Mouse (Mus musculus) MEL (cell line): ENCODE data around the gene Npw. TPM values are rescaled to one million over a fixed set of nuclear protein-coding genes. Genes with fewer than 3 reads are reported as not detected.
A peak's percentile ranks its signal among the peaks of the same experiment; 100 is the strongest.

Experiments used
- DNase-seq: peaks from one replicate; pipeline ENCODE4 v3.0.0; 2011; ENCODE audit warnings: low read depth, low spot score
- H3K27ac ChIP-seq: 2 replicates; pipeline ENCODE4 v1.5.1; 2012; ENCODE audit warnings: low read depth, mild to moderate bottlenecking, control low read depth, low read length, moderate library complexity; ENCODE audit not compliant: control insufficient read depth
- H3K27me3 ChIP-seq, 2 experiments: fragments of 150-350 bp in 1 of 2; sonication (generic) in 1 of 2; 2 replicates each; pipeline ENCODE4 v1.6.1; 2012; ENCODE audit warnings: low read length in 2 of 2, mild to moderate bottlenecking in 2 of 2, improper control_type of control experiment in 1 of 2, moderate library complexity in 1 of 2; ENCODE audit not compliant: insufficient read depth in 2 of 2, control insufficient read depth in 1 of 2
- H3K36me3 ChIP-seq, 2 experiments: 2 replicates each; pipeline ENCODE4 v1.6.1; 2012 to 2014; ENCODE audit warnings: low read length in 2 of 2, improper control_type of control experiment in 1 of 2, inconsistent platforms in 1 of 2, mild to moderate bottlenecking in 1 of 2; ENCODE audit not compliant: insufficient read depth in 2 of 2, control insufficient read depth in 1 of 2
- H3K4me1 ChIP-seq, 2 experiments: fragments of 150-350 bp in 1 of 2; sonication (generic) in 1 of 2; 2 replicates each; pipeline ENCODE4 v1.6.1; 2012; ENCODE audit warnings: low read length in 2 of 2, improper control_type of control experiment in 1 of 2, mild to moderate bottlenecking in 1 of 2; ENCODE audit not compliant: insufficient read depth in 2 of 2, control insufficient read depth in 1 of 2
- H3K4me3 ChIP-seq, 2 experiments: fragments of 150-350 bp in 1 of 2; sonication (generic) in 1 of 2; 2 replicates each; pipeline ENCODE4 v1.5.1; 2012; ENCODE audit warnings: low read depth in 2 of 2, low read length in 2 of 2, mild to moderate bottlenecking in 2 of 2, moderate library complexity in 2 of 2, control low read depth in 1 of 2, improper control_type of control experiment in 1 of 2; ENCODE audit not compliant: control insufficient read depth in 1 of 2, insufficient read depth in 1 of 2
- H3K79me2 ChIP-seq: 2 replicates; pipeline ENCODE4 v1.6.1; 2012; ENCODE audit warnings: mild to moderate bottlenecking, low read length, moderate library complexity; ENCODE audit not compliant: control insufficient read depth, poor library complexity, insufficient read depth
- H3K9ac ChIP-seq: 2 replicates; pipeline ENCODE4 v1.6.1; 2012; ENCODE audit warnings: low read depth, mild to moderate bottlenecking, control low read depth, low read length, moderate library complexity; ENCODE audit not compliant: control insufficient read depth, poor library complexity, severe bottlenecking
- H3K9me3 ChIP-seq: fragments of 150-350 bp; sonication (generic); replicated peaks from 2 replicates; pipeline ENCODE4 v1.6.1; 2012; ENCODE audit warnings: mild to moderate bottlenecking, low read length, improper control_type of control experiment, moderate library complexity; ENCODE audit not compliant: insufficient read depth
- BHLHE40 ChIP-seq: IDR thresholded peaks from 2 replicates; pipeline ENCODE4 v1.6.1; 2012; ENCODE audit warnings: low read depth, mild to moderate bottlenecking, inconsistent platforms, low read length, improper control_type of control experiment, borderline replicate concordance
- CHD1 ChIP-seq: IDR thresholded peaks from 2 replicates; pipeline ENCODE4 v1.6.1; 2012; ENCODE audit warnings: low read depth, mild to moderate bottlenecking, inconsistent platforms, low read length, improper control_type of control experiment
- E2F4 ChIP-seq: IDR thresholded peaks from 2 replicates; pipeline ENCODE4 v1.6.1; 2011; ENCODE audit warnings: low read depth, low read length, improper control_type of control experiment, borderline replicate concordance
- ELF1 ChIP-seq: IDR thresholded peaks from 2 replicates; pipeline ENCODE4 v1.6.1; 2014; ENCODE audit warnings: low read depth, mild to moderate bottlenecking, inconsistent platforms, low read length, improper control_type of control experiment, moderate library complexity
- EP300 ChIP-seq, 2 experiments: IDR thresholded peaks; 2 replicates each; pipeline ENCODE4 v1.6.1; 2011; ENCODE audit warnings: improper control_type of control experiment in 2 of 2, low read length in 2 of 2, low read depth in 1 of 2, mild to moderate bottlenecking in 1 of 2
- ETS1 ChIP-seq: IDR thresholded peaks from 2 replicates; pipeline ENCODE4 v1.6.1; 2012; ENCODE audit warnings: low read depth, mild to moderate bottlenecking, inconsistent platforms, low read length, improper control_type of control experiment, moderate library complexity
- GABPA ChIP-seq: IDR thresholded peaks from 2 replicates; pipeline ENCODE4 v1.6.1; 2012; ENCODE audit warnings: low read depth, mild to moderate bottlenecking, inconsistent platforms, low read length, improper control_type of control experiment, moderate library complexity
- GATA1 ChIP-seq: IDR thresholded peaks from 2 replicates; pipeline ENCODE4 v1.6.1; 2011; ENCODE audit warnings: low read depth, low read length, improper control_type of control experiment
- HCFC1 ChIP-seq: IDR thresholded peaks from 2 replicates; pipeline ENCODE4 v1.6.1; 2012; ENCODE audit warnings: low read depth, mild to moderate bottlenecking, inconsistent platforms, low read length, improper control_type of control experiment, moderate library complexity
- JUND ChIP-seq: IDR thresholded peaks from 2 replicates; pipeline ENCODE4 v1.6.1; 2011; ENCODE audit warnings: low read depth, mild to moderate bottlenecking, improper control_type of control experiment, low read length
- KAT2A ChIP-seq: conservative IDR thresholded peaks from 2 replicates; pipeline ENCODE4 v1.6.1; 2012; ENCODE audit warnings: low read depth, low read length, improper control_type of control experiment, inconsistent platforms
- MAFK ChIP-seq: IDR thresholded peaks from 2 replicates; pipeline ENCODE4 v1.6.1; 2011; ENCODE audit warnings: low read depth, mild to moderate bottlenecking, low read length, improper control_type of control experiment, borderline replicate concordance
- MAX ChIP-seq: IDR thresholded peaks from 2 replicates; pipeline ENCODE4 v1.6.1; 2011; ENCODE audit warnings: low read length, improper control_type of control experiment
- MXI1 ChIP-seq: IDR thresholded peaks from 2 replicates; pipeline ENCODE4 v1.6.1; 2011; ENCODE audit warnings: mild to moderate bottlenecking, low read depth, low read length, improper control_type of control experiment
- MYB ChIP-seq: IDR thresholded peaks from 2 replicates; pipeline ENCODE4 v1.6.1; 2011; ENCODE audit warnings: mild to moderate bottlenecking, low read depth, low read length, improper control_type of control experiment
- NELFE ChIP-seq: IDR thresholded peaks from 2 replicates; pipeline ENCODE4 v1.6.1; 2011; ENCODE audit warnings: low read depth, low read length, improper control_type of control experiment
- NRF1 ChIP-seq: IDR thresholded peaks from 2 replicates; pipeline ENCODE4 v1.6.1; 2014; ENCODE audit warnings: low read depth, mild to moderate bottlenecking, inconsistent platforms, low read length, improper control_type of control experiment, moderate library complexity; ENCODE audit not compliant: poor library complexity, insufficient read depth, severe bottlenecking
- POLR2A ChIP-seq, 2 experiments: IDR thresholded peaks; 2 replicates each; pipeline ENCODE4 v1.6.1; 2011 to 2012; ENCODE audit warnings: low read length in 2 of 2, mild to moderate bottlenecking in 2 of 2, control low read depth in 1 of 2, improper control_type of control experiment in 1 of 2, low read depth in 1 of 2, moderate library complexity in 1 of 2; ENCODE audit not compliant: control insufficient read depth in 1 of 2, insufficient read depth in 1 of 2, poor library complexity in 1 of 2
- POLR2AphosphoS2 ChIP-seq: IDR thresholded peaks from 2 replicates; pipeline ENCODE4 v1.6.1; 2011; ENCODE audit warnings: low read length, improper control_type of control experiment
- POLR2AphosphoS5 ChIP-seq: IDR thresholded peaks from 2 replicates; pipeline ENCODE4 v1.6.1; 2012; ENCODE audit warnings: low read depth, borderline replicate concordance, mild to moderate bottlenecking, inconsistent platforms, low read length, moderate library complexity, mixed read lengths
- RAD21 ChIP-seq: IDR thresholded peaks from 2 replicates; pipeline ENCODE4 v1.6.1; 2011; ENCODE audit warnings: mild to moderate bottlenecking, low read depth, low read length, improper control_type of control experiment
- SMC3 ChIP-seq: IDR thresholded peaks from 2 replicates; pipeline ENCODE4 v1.6.1; 2011; ENCODE audit warnings: low read depth, low read length, improper control_type of control experiment
- TBP ChIP-seq: IDR thresholded peaks from 2 replicates; pipeline ENCODE4 v1.8.0; 2011; ENCODE audit warnings: low read depth, low read length, improper control_type of control experiment
- TCF12 ChIP-seq: IDR thresholded peaks from 2 replicates; pipeline ENCODE4 v1.6.1; 2014; ENCODE audit warnings: low read depth, mild to moderate bottlenecking, inconsistent platforms, low read length, improper control_type of control experiment, moderate library complexity
- UBTF ChIP-seq: IDR thresholded peaks from 2 replicates; pipeline ENCODE4 v1.6.1; 2012; ENCODE audit warnings: low read depth, mild to moderate bottlenecking, inconsistent platforms, low read length, improper control_type of control experiment, moderate library complexity, borderline replicate concordance; ENCODE audit not compliant: insufficient read depth
- USF1 ChIP-seq: IDR thresholded peaks from 2 replicates; pipeline ENCODE4 v1.6.1; 2014; ENCODE audit warnings: low read depth, mild to moderate bottlenecking, inconsistent platforms, low read length, improper control_type of control experiment, moderate library complexity
- ZC3H11A ChIP-seq: IDR thresholded peaks from 2 replicates; pipeline ENCODE4 v1.6.1; 2012; ENCODE audit warnings: low read depth, mild to moderate bottlenecking, inconsistent platforms, low read length, improper control_type of control experiment
- ZMIZ1 ChIP-seq: IDR thresholded peaks from 2 replicates; pipeline ENCODE4 v1.6.1; 2012; ENCODE audit warnings: low read depth, mild to moderate bottlenecking, inconsistent platforms, low read length, improper control_type of control experiment, moderate library complexity
- ZNF384 ChIP-seq: IDR thresholded peaks from 2 replicates; pipeline ENCODE4 v1.6.1; 2012; ENCODE audit warnings: low read depth, mild to moderate bottlenecking, inconsistent platforms, low read length, improper control_type of control experiment
- polyA plus RNA-seq, 2 experiments: library from polyadenylated mRNA; stranded (reverse) in 1 of 2; unstranded in 1 of 2; fragments of >175 nt in 1 of 2; fragments of >200 nt in 1 of 2; gene quantifications; 2 replicates each; pipeline versions ENCODE4 v1.2.1 to v1.2.4; 2012; ENCODE audit warnings: low replicate concordance in 2 of 2, low read depth in 1 of 2; ENCODE audit not compliant: insufficient read length in 2 of 2, insufficient read depth in 1 of 2, missing spikeins in 1 of 2
- total RNA-seq: library from RNA; depleted of rRNA; stranded (reverse); fragments of 300-350 nt; gene quantifications from 2 replicates; pipeline ENCODE4 v1.2.3, GENCODE M21; 2012

Npw gene
- total and polyA plus RNA-seq, 3 experiments, result not detected

- TF ChIP-seq HCFC1 (peak; percentile 98), USF1 (no peak), KAT2A (peak; percentile 88; the same call in 1 of the 2 replicates)
- TF ChIP-seq, all 39 proteins: peak for 17
Observed at GRCm38 (mm10) chr17:24632167-24632812, 26.0 kb downstream of the Npw start, which contains the start of the genes Tsc2 and Nthl1 (continued).

GRCm38 (mm10) chr17:24630072-24630471, 28.2 kb downstream of the Npw start:
- Histone ChIP-seq H3K79me2 (peaks cover 8% of the 10 kb centered on the region), H3K4me3 (no peak overlapping the region), H3K27ac (no peak overlapping the region), H3K9me3 (no peaks in the 10 kb centered on the region), H3K4me1 (peaks cover 9 to 16% of the 10 kb centered on the region in 2 experiments), H3K27me3 (no peaks in the 10 kb centered on the region), H3K9ac (no peak overlapping the region), H3K36me3 (peaks cover 3 to 12% of the 10 kb centered on the region in 2 experiments; a peak in 3 of 4 replicates)
- TF ChIP-seq NRF1 (no peak), NELFE (no peak), HCFC1 (no peak), MYB (no peak), ZNF384 (no peak), ZC3H11A (no peak), MXI1 (no peak), JUND (no peak), POLR2AphosphoS5 (no peak), GABPA (no peak), ZMIZ1 (no peak), EP300 (IDR thresholded peaks at IDR 0.05; ENCODE audit: low read depth in 1 of 2, low read length in 2 of 2) (no peak), RAD21 (no peak), POLR2A (IDR thresholded peaks at IDR 0.05; ENCODE audit: control insufficient read depth in 1 of 2, insufficient read depth in 1 of 2, low read depth in 1 of 2, low read length in 2 of 2, poor library complexity in 1 of 2) (no peak), ELF1 (no peak), ETS1 (no peak)
- DNase-seq, result no peak

DNA sequence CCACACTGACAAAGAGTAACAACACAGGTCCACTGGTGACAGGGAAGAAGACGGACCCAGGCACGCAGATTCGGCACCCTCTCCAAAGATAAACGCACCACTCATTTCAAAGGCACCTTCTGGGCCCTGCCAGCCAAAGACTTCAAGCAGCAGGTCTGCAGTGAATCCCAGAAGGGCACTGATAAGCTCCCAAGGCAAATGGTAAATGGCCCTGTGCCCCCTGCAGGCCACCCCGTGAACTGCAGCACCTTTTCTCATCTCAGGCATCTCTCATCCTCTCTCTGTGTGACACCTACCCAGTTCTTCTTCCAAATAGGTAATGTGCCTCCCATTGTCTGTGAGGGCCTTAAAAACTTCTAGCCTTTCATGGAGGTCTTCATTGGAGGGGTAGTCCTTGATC, 29.6 kb downstream of the Npw start:
- Histone ChIP-seq H3K27me3 (no peaks in the 10 kb centered on the region), H3K4me3 (no peak overlapping the region), H3K27ac (no peak overlapping the region), H3K79me2 (peaks cover 8% of the 10 kb centered on the region), H3K4me1 (peaks cover 9 to 17% of the 10 kb centered on the region in 2 experiments), H3K9ac (no peak overlapping the region), H3K36me3 (peaks cover 3 to 12% of the 10 kb centered on the region in 2 experiments; a peak in 3 of 4 replicates), H3K9me3 (no peaks in the 10 kb centered on the region)
- DNase-seq, result peak; percentile 86
- TF ChIP-seq UBTF (no peak), TCF12 (peak; percentile 38; the same call in 1 of the 2 replicates), NELFE (no peak), BHLHE40 (0 out of 2 replicates have a peak, but pooled peaks have one; percentile 15), NRF1 (no peak), KAT2A (no peak), GATA1 (peak; percentile 76), MAFK (no peak), HCFC1 (peak; percentile 40; the same call in 1 of the 2 replicates), TBP (0 out of 2 replicates have a peak, but pooled peaks have one; percentile 36), E2F4 (no peak), CHD1 (no peak), MAX (0 out of 2 replicates have a peak, but pooled peaks have one; percentile 29), POLR2AphosphoS2 (no peak), SMC3 (peak; percentile 81), GABPA (no peak), ZC3H11A (peak; percentile 62)
